Mouse (Mus musculus): ENCODE data around the gene Snx22. TPM values are rescaled to one million over a fixed set of nuclear protein-coding genes. Genes with fewer than 3 reads are reported as not detected.

Snx22 gene
- 2.4 and 13.5 TPM in 2 replicates for polyA plus RNA-seq (2012; ENCODE audit: low replicate concordance)

GRCm38 (mm10) chr9:66069583-66069982 is at the start of gene Snx22:
Gene Snx22 (minus strand): TSS chr9:66069719.

GRCm38 (mm10) chr9:66059583-66060307 is 9.8 kb downstream of the Snx22 start, which contains the start of gene Ppib:
Gene Ppib (plus strand): TSS chr9:66060222.

Other genes starting within 250 kb of the Snx22 start
- 10.9 and 38.0 TPM in 2 replicates for gene Zfp609, start 242.2 kb downstream of the Snx22 start, polyA plus RNA-seq (2012; ENCODE audit: low replicate concordance)
- gene Pclaf, start 179.5 kb downstream of the Snx22 start, polyA plus RNA-seq (2012; ENCODE audit: low replicate concordance) = 0.84 and 1.4 TPM in 2 replicates
- gene Trip4, start 160.9 kb downstream of the Snx22 start, polyA plus RNA-seq (2012; ENCODE audit: low replicate concordance) = 3.0 and 3.7 TPM in 2 replicates
- gene Csnk1g1, start 160.8 kb downstream of the Snx22 start, polyA plus RNA-seq (2012; ENCODE audit: low replicate concordance) = 16.4 and 31.7 TPM in 2 replicates
- gene Ppib, start 9.5 kb downstream of the Snx22 start, polyA plus RNA-seq (2012; ENCODE audit: low replicate concordance) = 32.6 and 166 TPM in 2 replicates
- gene Snx1, start 56.9 kb upstream of the Snx22 start, polyA plus RNA-seq (2012; ENCODE audit: low replicate concordance) = 162 and 365 TPM in 2 replicates
- gene Ciao2a, start 56.9 kb upstream of the Snx22 start, polyA plus RNA-seq (2012; ENCODE audit: low replicate concordance) = 4.9 and 14.4 TPM in 2 replicates
- gene Dapk2, start 88.5 kb upstream of the Snx22 start, polyA plus RNA-seq (2012; ENCODE audit: low replicate concordance) = 5.3 and 5.6 TPM in 2 replicates